In genomic region chr12:17227903-17228302, GRCm38 (mm10) we compare ENCODE assay signal across 16 mouse cellular contexts. TPM values are rescaled to one million over a fixed set of nuclear protein-coding genes. Genes with fewer than 3 reads are reported as not detected.
DNase-seq lines count a peak whose midpoint lies in the region; ATAC-seq lines count a peak whose summit lies in the region.
"Had no signal": no experiment of that assay in that cellular context is flagged by ENCODE, and none has a peak within 500 bp of the region (broad histone marks: within the 10 kb centered on the region; RNA-seq: fewer than 3 reads in every experiment).

No protein-coding gene starts in this region.

- H3K27me3 ChIP-seq in limb, embryonic 10.5 days (ENCODE audit: low read depth, poor library complexity, severe bottlenecking) = no peaks in the 10 kb centered on the region; the same call in 1 of the 2 replicates
- H3K27me3 ChIP-seq: embryonic facial prominence, embryonic 15.5 days; liver, embryonic 12.5 days; Patski had no signal

- H3K27ac ChIP-seq in limb, embryonic 10.5 days = no peak overlapping the region
- H3K27ac ChIP-seq: embryonic facial prominence, embryonic 15.5 days; liver, embryonic 12.5 days; stomach, postnatal 0 days had no signal

- 90% methylated on average over 4 of the region's 4 CpGs for WGBS in limb, embryonic 10.5 days

- H3K9me3 ChIP-seq in limb, embryonic 10.5 days (replicated peaks) = no peaks in the 10 kb centered on the region
- H3K9me3 ChIP-seq: embryonic facial prominence, embryonic 15.5 days; liver, embryonic 12.5 days had no signal

- ATAC-seq in megakaryocyte, adult 5-6 weeks (ENCODE audit: poor library complexity, severe bottlenecking) = no peak
- ATAC-seq: CD4-positive, CD25-positive, alpha-beta regulatory T cell, adult 4 months; intestine, embryonic 16.5 days; liver, embryonic 12.5 days; Patski had no signal

- H3K4me1 ChIP-seq in limb, embryonic 10.5 days = peaks cover 12% of the 10 kb centered on the region
- H3K4me1 ChIP-seq: embryonic facial prominence, embryonic 15.5 days; liver, embryonic 12.5 days had no signal

- intact Hi-C loops in left cerebral cortex, postnatal 36 days (cut with DNase I) = no loop called here

- peak; percentile 71 for DNase-seq in layer of hippocampus, adult 11-12 months (ENCODE audit: low spot score)
- DNase-seq in layer of hippocampus, postnatal 25 days (ENCODE audit: extremely low spot score in 1 of 2, low spot score in 1 of 2) = no peak
- DNase-seq in frontal cortex, postnatal 36 days (ENCODE audit: low spot score in 2 of 2) = peak; percentile 61 to 84
- DNase-seq in left cerebral cortex, postnatal 36 days (ENCODE audit: low spot score in 2 of 2) = peak; percentile 64 to 66
- peak; percentile 50 for DNase-seq in right cerebral cortex, postnatal 4 days
- no peak for DNase-seq in limb, embryonic 10.5 days (ENCODE audit: low spot score)
- DNase-seq: kidney, postnatal 4 days; retina, postnatal 1 day had no signal

- H3K4me3 ChIP-seq in limb, embryonic 10.5 days = no peak overlapping the region
- H3K4me3 ChIP-seq: embryonic facial prominence, embryonic 15.5 days; liver, embryonic 12.5 days; myocyte had no signal

- no peaks in the 10 kb centered on the region for H3K36me3 ChIP-seq in limb, embryonic 10.5 days
- H3K36me3 ChIP-seq: embryonic facial prominence, embryonic 15.5 days; liver, embryonic 12.5 days had no signal

RNA-seq across cellular contexts. Expression of gene Pdia6, which starts 38.4 kb away (rescaled TPM):
- total RNA-seq in layer of hippocampus, postnatal 25 days (2021) = 100 to 1,000 TPM; 118 to 148 TPM
- total RNA-seq in left cerebral cortex, postnatal 36 days (2021) = 100 to 1,000 TPM; 104 to 150 TPM
- total RNA-seq in megakaryocyte, adult 5-6 weeks (2015) = 124 and 125 TPM in 2 replicates
- total RNA-seq in megakaryocyte, adult 5-6 weeks (2017) = 208 and 212 TPM in 2 replicates
- polyA plus RNA-seq in limb, embryonic 10.5 days (2016; fragmentation: Nextera tagmentation; extraction: Ambion mirVana) = 641 and 657 TPM in 2 replicates

RNA-seq across cellular contexts. Expression of gene Kcnf1, which starts 51.2 kb away (rescaled TPM):
- 10 to 100 TPM; 35.5 to 42.1 TPM for total RNA-seq in layer of hippocampus, postnatal 25 days (2021)
- 100 to 1,000 TPM; 102 to 115 TPM for total RNA-seq in left cerebral cortex, postnatal 36 days (2021)
- total RNA-seq in megakaryocyte, adult 5-6 weeks (2015) = not detected in 2 replicates
- total RNA-seq in megakaryocyte, adult 5-6 weeks (2017) = not detected in 2 replicates
- polyA plus RNA-seq in limb, embryonic 10.5 days (2016; fragmentation: Nextera tagmentation; extraction: Ambion mirVana) = 0.33 and 0.53 TPM in 2 replicates

Comparison
In these comparisons a context has a peak if more than half of its experiments do, and no peak if none do; other contexts are left out.
1. DNase-seq: peak in layer of hippocampus, adult 11-12 months (single experiment), frontal cortex, postnatal 36 days (2 of 2), left cerebral cortex, postnatal 36 days (2 of 2) and right cerebral cortex, postnatal 4 days (single experiment); none in layer of hippocampus, postnatal 25 days (0 of 2) and limb, embryonic 10.5 days (single experiment).
2. RNA of gene Kcnf1, which starts 51.2 kb away (total RNA-seq): 102 to 115 TPM in left cerebral cortex, postnatal 36 days and 35.5 to 42.1 TPM in layer of hippocampus, postnatal 25 days; not detected in megakaryocyte, adult 5-6 weeks; every median in the first group is over 10 times any median in the second.